Mouse (Mus musculus): ENCODE measurements around the gene Efhd1. TPM values are rescaled to one million over a fixed set of nuclear protein-coding genes. Genes with fewer than 3 reads are reported as not detected.

Efhd1 gene
- total RNA-seq, 4 experiments from 2014 or later = 14.7 to 17.4 (median 16.3) TPM

DNA sequence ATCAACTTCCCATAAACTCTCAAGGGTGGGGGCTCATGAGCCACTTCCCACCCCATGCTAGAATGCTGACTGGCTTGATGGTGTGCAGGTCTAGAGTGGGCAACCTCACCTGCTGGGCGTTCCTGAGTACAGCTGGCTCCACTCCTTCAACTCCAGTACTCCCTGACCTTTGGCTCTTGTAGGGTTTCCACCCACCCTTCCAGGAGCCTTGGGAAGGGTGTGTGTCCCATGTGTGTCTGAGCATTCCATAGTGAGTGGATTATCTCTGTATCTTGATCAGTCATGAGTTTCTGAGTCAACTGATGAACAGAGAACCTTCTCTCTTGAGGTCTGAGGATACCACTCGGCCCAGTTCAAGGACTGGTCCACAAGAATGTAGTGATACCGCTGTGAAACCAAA, 44.8 kb downstream of the Efhd1 start:
- no peak for DNase-seq (ENCODE audit: low spot score in 2 of 2)

DNA sequence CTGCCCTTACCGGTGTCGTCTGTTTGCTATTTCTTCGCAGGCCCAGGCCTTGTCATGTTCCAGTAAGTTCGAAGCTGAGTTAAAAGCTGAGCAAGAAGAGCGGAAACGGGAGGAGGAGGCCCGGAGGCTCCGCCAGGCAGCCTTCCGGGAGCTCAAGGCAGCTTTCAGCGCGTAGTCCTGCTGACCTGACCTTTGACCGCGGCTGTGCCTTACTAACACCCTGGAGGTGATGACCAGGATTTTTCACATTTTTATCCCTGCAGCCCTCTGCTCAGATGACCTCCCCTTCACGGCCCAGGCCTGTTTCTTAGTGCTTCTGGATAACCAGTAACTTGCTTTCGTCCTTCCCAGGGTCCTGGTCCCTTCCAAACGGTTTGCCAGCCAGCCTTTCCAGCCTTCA, 45.5 kb downstream of the Efhd1 start:
- no peak for DNase-seq (ENCODE audit: low spot score in 2 of 2)

GRCm38 (mm10) chr1:87312681-87313080, 48.5 kb downstream of the Efhd1 start:
- DNase-seq (ENCODE audit: low spot score in 2 of 2) = no peak

DNA sequence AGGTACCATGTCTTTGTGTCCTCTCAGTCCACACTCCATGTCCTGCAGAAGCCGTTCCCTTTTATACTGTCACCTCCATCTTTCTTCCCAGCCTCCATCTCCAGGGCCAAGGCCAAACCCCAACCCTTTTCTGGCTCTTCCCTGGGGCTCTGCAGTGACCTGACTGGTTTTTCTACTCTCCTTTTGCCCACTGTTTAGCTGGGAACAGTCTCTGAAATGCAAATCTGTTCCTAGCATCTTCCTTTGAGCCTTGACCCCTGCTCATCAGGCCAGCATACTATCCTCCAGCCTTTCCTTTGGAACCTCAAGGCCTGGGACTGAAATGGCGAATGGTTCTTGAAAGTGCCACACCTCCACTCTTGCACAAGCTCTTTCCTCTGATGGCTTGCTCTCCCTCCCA, 49.0 kb downstream of the Efhd1 start:
- DNase-seq (ENCODE audit: low spot score in 2 of 2) = no peak

DNA sequence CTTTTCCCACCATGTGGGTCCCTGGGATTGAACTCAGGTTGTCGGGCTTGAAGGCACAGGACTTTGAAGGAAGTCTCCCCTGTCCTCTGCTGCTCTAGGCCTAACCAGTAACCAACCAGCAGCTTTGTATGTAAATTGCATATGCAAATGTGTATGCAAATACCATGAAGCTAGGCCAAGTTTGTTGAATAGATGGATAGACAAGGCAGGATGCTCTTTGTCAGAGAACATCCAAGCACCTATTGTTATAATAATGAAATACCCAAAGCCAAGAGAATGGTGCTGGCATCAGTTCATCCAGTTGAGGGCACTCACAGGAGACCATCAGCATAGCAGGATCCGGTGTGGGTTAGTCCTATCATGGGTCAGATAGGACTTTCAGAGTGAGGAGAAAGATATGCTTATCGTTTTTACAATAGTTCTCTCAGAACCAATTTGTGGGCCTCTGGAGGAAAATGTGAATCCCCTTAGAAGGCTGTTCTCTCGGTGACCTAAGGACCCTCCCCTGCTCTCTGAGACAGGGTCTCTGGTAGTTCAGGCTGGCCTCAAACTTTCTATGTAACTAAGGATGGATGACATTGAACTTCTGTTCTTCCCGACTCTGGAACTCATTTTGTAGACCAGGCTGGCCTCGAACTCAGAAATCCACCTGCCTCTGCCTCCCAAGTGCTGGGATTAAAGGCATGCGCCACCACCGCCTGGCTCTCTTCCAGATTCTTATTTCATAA, 49.8 kb downstream of the Efhd1 start:
- DNase-seq (ENCODE audit: low spot score in 2 of 2) = no peak

- no peak for DNase-seq (ENCODE audit: low spot score in 2 of 2)
Observed at GRCm38 (mm10) chr1:87315431-87315830, 51.3 kb downstream of the Efhd1 start.

DNA sequence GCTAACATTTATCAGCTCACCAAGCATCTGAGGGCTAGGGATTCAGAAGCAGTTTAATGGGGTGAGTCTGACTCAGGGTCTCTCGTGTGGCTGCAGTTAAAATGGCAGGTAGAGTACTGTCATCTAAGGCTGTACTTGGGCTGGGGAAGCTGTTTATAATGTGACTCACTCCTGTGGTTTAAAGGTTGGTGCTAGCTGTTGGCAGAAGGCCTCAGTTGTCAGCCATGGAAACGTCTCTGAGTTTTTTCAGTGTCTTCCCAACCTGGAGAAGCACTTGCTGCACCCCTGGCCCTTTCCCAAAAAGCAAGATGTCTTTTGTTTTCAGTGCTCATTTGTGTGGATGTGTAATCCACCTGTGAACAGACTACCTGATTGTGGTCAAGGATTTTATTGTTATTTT, 51.7 kb downstream of the Efhd1 start:
- no peak for DNase-seq (ENCODE audit: low spot score in 2 of 2)

DNA sequence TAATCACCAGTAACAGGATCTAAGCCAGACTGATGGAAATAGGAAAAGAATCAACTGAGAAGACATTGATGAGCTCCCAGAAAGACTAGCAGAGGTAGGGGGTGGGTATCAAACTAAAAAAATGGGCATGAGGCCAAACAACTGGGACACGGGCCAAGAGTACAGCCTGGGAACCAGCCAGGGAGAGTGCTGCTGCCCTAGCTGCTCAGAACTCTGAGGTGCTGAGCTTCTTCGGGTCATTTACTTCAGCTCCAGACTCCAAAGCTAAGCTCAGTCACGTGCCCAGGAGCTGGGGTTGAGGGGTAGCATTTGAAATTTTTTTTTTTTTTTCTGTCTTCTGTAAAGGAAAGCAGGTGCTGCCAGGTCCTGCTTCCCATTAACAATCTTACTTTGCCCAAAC, 52.5 kb downstream of the Efhd1 start:
- DNase-seq (ENCODE audit: low spot score in 2 of 2) = peak in 1 of 2 experiments; percentile 50

DNA sequence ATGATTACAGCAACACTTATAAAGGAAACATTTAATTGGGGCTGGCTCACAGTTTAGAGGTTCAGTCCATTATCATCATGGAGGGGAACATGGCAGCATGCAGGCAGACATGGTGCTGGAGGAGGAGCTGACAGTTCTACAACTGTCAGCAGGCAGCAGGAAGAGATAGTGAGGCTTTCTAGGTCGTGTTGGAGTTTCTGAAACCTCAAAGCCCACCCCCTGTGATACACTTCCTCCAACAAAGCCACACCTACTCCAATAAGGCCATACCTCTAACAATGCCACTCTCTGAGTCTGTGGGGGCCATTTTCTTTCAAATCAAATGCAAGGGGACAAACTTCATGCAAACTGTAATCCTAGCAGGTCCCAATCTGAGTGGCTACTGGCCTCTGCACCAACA, 56.9 kb downstream of the Efhd1 start:
- no peak for DNase-seq (ENCODE audit: low spot score in 2 of 2)

- DNase-seq (ENCODE audit: low spot score in 2 of 2) = no peak
Observed at GRCm38 (mm10) chr1:87322778-87323177, 58.6 kb downstream of the Efhd1 start.

DNA sequence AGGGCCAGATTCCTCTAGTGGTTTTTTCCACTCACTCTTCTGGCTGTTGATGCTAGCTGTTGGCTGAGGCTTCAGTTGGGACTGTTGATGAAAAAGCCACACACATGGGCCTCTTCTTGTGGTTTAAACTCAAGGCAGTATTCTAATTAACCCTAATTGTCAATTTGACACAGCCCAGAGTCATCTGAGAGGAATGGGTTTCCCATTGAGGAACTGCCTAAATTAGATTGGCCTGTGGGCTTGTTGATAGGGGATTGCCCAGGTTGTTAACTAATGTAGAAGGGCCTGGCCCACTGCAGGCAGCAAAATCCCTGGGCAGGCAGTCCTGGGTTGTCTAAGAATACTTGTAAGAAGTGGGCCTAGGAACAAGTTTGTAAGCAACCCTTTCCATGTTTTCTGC, 60.5 kb downstream of the Efhd1 start:
- DNase-seq (ENCODE audit: low spot score in 2 of 2) = no peak

DNA sequence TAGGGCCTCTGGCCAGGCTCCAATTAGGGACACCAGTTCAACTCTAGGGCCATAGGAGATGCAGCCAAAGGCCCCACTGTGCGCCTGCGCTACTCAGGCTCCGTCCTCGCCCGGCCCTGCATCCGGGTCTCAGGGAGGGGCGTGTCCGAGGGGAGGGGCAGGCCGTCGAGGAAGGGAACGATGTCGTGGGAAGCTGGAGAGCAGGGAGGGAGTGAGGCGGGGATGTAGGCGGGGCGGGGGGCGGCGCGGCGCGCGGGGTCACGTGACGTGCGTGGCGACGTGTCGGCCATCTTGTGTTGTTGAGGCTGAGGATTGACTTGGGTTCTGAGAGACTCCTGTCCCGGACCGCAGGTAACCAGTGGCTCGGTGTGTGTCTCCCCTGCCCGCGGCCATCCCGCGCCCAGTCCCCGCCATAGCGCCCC, 62.6 kb downstream of the Efhd1 start, which contains the start of gene Gigyf2:
Gene Gigyf2 (plus strand): TSS at position 257 of the 422 bp plus-strand sequence.
- peak; percentile 92 to 94 for DNase-seq (ENCODE audit: low spot score in 2 of 2)

DNA sequence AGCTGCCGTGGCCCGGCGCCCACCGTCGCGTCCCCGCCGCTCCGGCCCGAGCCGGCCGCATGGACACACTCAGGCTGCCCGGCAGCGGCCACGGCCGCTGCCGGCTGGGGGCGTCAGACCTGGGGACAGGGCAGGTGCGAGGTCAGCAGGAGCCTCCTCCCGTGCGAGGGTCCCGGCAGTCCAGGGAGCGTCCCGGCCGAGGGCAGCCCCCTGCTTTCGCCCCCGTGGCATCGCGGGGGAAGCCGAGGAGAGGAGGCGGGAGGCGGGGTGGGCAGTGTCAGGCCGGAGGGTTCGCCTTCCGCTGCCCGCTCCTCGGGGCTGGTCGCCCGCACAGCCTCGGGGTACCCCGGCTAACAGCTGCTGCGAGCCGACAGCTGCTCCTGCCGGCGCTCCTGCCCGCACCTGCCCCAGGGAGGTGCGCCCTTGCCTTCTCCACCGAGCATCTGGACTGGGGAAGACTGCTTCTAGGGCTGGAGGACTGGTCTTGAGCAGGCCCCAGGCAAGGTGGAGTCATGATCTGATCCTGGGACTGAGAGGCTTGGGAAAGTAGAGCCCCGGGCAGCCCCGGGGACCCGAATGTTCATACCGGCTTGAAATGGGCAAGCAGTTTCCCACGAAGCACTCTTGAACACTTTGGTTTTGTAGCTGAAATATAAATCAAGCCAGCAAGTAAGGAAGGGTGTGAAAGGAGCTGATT, 63.1 kb downstream of the Efhd1 start:
- peak; percentile 20 to 21 for DNase-seq (ENCODE audit: low spot score in 2 of 2)

DNA sequence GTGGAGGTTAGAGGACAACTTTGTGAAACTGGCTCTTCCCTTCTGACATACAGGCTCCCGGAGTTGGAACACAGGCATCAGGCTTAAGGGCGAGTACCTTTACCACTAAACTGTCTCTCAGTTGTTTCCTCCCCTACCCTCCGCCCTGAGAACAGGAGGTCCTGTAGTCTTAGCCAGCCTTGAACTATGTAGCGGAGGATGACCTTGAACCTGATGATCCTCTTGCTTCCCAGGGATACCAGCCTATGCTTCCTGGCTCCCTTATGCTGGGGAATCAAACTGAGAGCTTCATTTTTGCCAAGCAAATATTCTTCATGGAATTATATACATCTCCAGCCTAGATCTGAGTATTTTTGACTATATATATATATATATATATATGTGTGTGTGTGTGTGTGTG, 67.6 kb downstream of the Efhd1 start:
- DNase-seq (ENCODE audit: low spot score in 2 of 2) = no peak

DNA sequence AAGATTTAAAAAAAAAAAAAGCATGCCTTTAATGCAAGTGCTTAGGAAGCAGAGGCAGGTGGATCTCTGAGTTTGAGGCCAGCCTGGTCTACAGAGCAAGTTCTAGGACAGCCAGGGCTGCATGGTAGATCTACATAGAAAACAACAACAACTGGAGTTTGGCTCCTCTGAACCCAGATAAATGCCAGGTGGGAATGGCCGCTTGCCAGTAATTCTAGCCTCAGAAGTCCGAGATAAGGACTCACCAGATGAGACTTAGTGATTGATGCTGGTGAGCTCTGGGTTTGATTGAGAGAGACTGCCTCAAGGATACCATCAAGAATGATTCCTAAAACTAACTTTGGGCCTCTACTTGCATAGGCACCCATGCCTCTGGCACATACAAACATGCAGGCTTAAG, 86.4 kb downstream of the Efhd1 start:
- no peak for DNase-seq (ENCODE audit: low spot score in 2 of 2)

GRCm38 (mm10) chr1:87360276-87360675, 96.1 kb downstream of the Efhd1 start:
- no peak for DNase-seq (ENCODE audit: low spot score in 2 of 2)

Other genes with a start within 250 kb of the Efhd1 start
- gene Alppl2, start 174.4 kb upstream of the Efhd1 start, total RNA-seq (2022) = not detected
- gene Alpi, start 162.8 kb upstream of the Efhd1 start, total RNA-seq (2022) = under 1 TPM in 1 of 4 experiments, not detected in 3; 0.20 TPM
- gene Akp3, start 139.4 kb upstream of the Efhd1 start, total RNA-seq (2022) = not detected
- gene Ecel1, start 107.8 kb upstream of the Efhd1 start, total RNA-seq (2022) = 1 to 10 TPM; 2.3 to 5.3 (median 3.7) TPM
- under 1 TPM in 1 of 4 experiments, not detected in 3; 0.14 TPM for gene Prss56, start 81.0 kb upstream of the Efhd1 start, total RNA-seq (2022)
- not detected for gene Chrnd, start 73.8 kb upstream of the Efhd1 start, total RNA-seq (2022)
- gene Chrng, start 59.7 kb upstream of the Efhd1 start, total RNA-seq (2022) = not detected
- gene Eif4e2, start 50.4 kb upstream of the Efhd1 start, total RNA-seq (2022) = 10 to 100 TPM; 54.7 to 68.0 (median 59.8) TPM
- 100 to 1,000 TPM; 130 to 170 (median 151) TPM for gene Gigyf2, start 62.6 kb downstream of the Efhd1 start, total RNA-seq (2022)
- gene Kcnj13, start 130.4 kb downstream of the Efhd1 start, total RNA-seq (2022) = 1 to 10 TPM; 2.1 to 4.6 (median 2.7) TPM
- gene Snorc, start 205.9 kb downstream of the Efhd1 start, total RNA-seq (2022) = not detected
- gene Neu2, start 245.5 kb downstream of the Efhd1 start, total RNA-seq (2022) = 1 to 10 TPM in 1 of 4 experiments, under 1 TPM in 2, not detected in 1; 0.85 to 1.7 (median 0.93) TPM

Data from layer of hippocampus, adult 8-10 months (tissue).